Mouse (Mus musculus) kidney, embryonic 14.5 days (tissue): ENCODE measurements around the gene Dsel. TPM values are rescaled to one million over a fixed set of nuclear protein-coding genes. Genes with fewer than 3 reads are reported as not detected.

Experiments
- ATAC-seq: fragments of 200-750 bp; cut with Nextera tagmentation; 2 replicates; pipeline ENCODE4 v1.8.0; 2017; ENCODE audit warnings: moderate number of reproducible peaks, mild to moderate bottlenecking, moderate TSS enrichment, moderate library complexity; ENCODE audit not compliant: low FRiP score, low TSS enrichment
- H3K27ac ChIP-seq: fragments of 300-500 bp; sonication (generic); 2 replicates; pipeline ENCODE4 v1.5.1; 2014; ENCODE audit warnings: low read depth, mild to moderate bottlenecking, low read length, moderate library complexity, mixed read lengths
- H3K27me3 ChIP-seq: fragments of 300-500 bp; sonication (generic); 2 replicates; pipeline ENCODE4 v1.6.1; 2014; ENCODE audit warnings: mild to moderate bottlenecking, low read length; ENCODE audit not compliant: control insufficient read depth, insufficient read depth
- H3K36me3 ChIP-seq: fragments of 300-500 bp; sonication (generic); 2 replicates; pipeline ENCODE4 v1.6.1; 2014; ENCODE audit warnings: low read length, mixed read lengths; ENCODE audit not compliant: control insufficient read depth, insufficient read depth
- H3K4me1 ChIP-seq: fragments of 300-500 bp; sonication (generic); 2 replicates; pipeline ENCODE4 v1.6.1; 2014; ENCODE audit warnings: low read length, mixed read lengths; ENCODE audit not compliant: control insufficient read depth, insufficient read depth
- H3K4me2 ChIP-seq: fragments of 300-500 bp; sonication (generic); replicated peaks from 2 replicates; pipeline ENCODE4 v1.6.1; 2014; ENCODE audit warnings: low read depth, mild to moderate bottlenecking, low read length
- H3K4me3 ChIP-seq: fragments of 300-500 bp; sonication (generic); 2 replicates; pipeline ENCODE4 v1.5.1; 2014; ENCODE audit warnings: mild to moderate bottlenecking, low read length
- H3K9ac ChIP-seq: fragments of 300-500 bp; sonication (generic); 2 replicates; pipeline ENCODE4 v1.6.1; 2014; ENCODE audit warnings: low read depth, mild to moderate bottlenecking, low read length, moderate library complexity
- H3K9me3 ChIP-seq: fragments of 300-500 bp; sonication (generic); 2 replicates; pipeline ENCODE4 v1.6.1; 2016; ENCODE audit warnings: low read length; ENCODE audit not compliant: control insufficient read depth
- WGBS: fragments of 180-500 bp; shearing (Covaris S2); extraction: QIAGEN DNeasy Blood & Tissue Kit; methylation state at CpG from one replicate; pipeline ENCODE4 v1.1.7; 2014; 5-methylcytosine and 5-hydroxymethylcytosine counted together
- polyA plus RNA-seq: library from polyadenylated mRNA; unstranded; fragments of >200 nt; fragmentation: Nextera tagmentation; extraction: Ambion mirVana; gene quantifications from 2 replicates; pipeline ENCODE4 v1.2.1, GENCODE M21; 2014

The Dsel gene
- 6.5 and 12.0 TPM in 2 replicates for polyA plus RNA-seq

DNA sequence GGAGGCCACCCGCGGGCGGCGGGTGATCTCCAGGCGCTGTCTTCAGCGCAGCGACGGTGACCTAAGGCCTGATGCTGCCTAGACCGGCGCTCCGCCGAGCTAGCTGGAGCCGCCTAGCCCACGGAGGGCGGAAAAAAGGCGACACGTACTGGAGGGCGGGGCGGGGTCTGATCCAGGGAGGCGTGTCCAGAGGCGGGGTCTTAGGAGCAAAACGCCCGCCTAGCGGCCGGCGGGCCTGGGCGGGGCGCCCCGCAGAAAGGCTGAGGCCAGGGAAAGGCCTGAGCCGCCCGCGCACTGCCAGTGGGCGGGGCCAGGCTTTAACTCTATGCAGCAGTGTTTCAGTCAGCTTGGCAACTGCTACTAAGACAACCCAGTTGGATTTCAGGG lies at the start of gene Dsel:
Dsel (minus strand) TSS at position 140 of the 387 bp plus-strand sequence.
- H3K4me2 ChIP-seq, result peak within 1 kb of the TSS; percentile 71
- H3K4me1 ChIP-seq, result 0 out of 2 replicates have a peak, but pooled peaks cover 4% of the 10 kb centered on the region
- WGBS, result under 1% methylated on average over 32 of the region's 33 CpGs
- H3K27ac ChIP-seq, result peak within 1 kb of the TSS; percentile 92
- no peaks in the 10 kb centered on the region; the same call in 1 of the 2 replicates for H3K36me3 ChIP-seq
- H3K9me3 ChIP-seq, result no peaks in the 10 kb centered on the region
- H3K27me3 ChIP-seq, result no peaks in the 10 kb centered on the region
- peak within 1 kb of the TSS; percentile 85 for H3K9ac ChIP-seq
- H3K4me3 ChIP-seq, result peak within 1 kb of the TSS; percentile 75
- ATAC-seq, result peak; percentile 99

DNA sequence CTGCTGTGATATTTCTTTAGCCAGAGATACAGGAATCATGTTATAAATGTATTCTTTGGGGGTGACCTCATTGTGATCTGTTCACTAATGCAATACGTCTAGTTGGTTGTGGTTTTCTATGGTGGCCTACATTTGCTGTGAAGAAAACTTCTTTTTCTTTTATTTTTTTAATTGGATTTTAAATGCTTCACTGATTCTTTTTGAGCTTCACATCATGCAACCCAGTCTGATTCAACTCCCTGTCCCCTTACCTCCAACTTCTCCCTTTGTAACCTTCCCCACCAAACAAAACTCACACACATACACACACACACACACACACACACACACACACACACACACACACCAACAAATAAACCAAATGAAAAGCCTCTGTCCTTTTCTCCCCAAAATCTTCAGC lies 46.7 kb upstream of the Dsel start:
- H3K4me3 ChIP-seq, result no peak overlapping the region
- no peaks in the 10 kb centered on the region for H3K27me3 ChIP-seq
- no peak overlapping the region for H3K27ac ChIP-seq
- H3K9me3 ChIP-seq, result no peaks in the 10 kb centered on the region
- 81% methylated on average over 1 of the region's 1 CpGs for WGBS
- no peak overlapping the region for H3K9ac ChIP-seq
- H3K4me1 ChIP-seq, result no peaks in the 10 kb centered on the region
- no peak overlapping the region for H3K4me2 ChIP-seq
- no peaks in the 10 kb centered on the region for H3K36me3 ChIP-seq
- no peak for ATAC-seq

GRCm38 (mm10) chr1:111883336-111883735 lies 18.6 kb upstream of the Dsel start:
- H3K4me3 ChIP-seq, result no peak overlapping the region
- 90% methylated on average over 3 of the region's 3 CpGs for WGBS
- no peak overlapping the region for H3K4me2 ChIP-seq
- no peaks in the 10 kb centered on the region for H3K9me3 ChIP-seq
- H3K27ac ChIP-seq, result no peak overlapping the region
- H3K36me3 ChIP-seq, result no peaks in the 10 kb centered on the region
- no peaks in the 10 kb centered on the region for H3K27me3 ChIP-seq
- H3K9ac ChIP-seq, result no peak overlapping the region
- ATAC-seq, result no peak
- H3K4me1 ChIP-seq, result no peaks in the 10 kb centered on the region

DNA sequence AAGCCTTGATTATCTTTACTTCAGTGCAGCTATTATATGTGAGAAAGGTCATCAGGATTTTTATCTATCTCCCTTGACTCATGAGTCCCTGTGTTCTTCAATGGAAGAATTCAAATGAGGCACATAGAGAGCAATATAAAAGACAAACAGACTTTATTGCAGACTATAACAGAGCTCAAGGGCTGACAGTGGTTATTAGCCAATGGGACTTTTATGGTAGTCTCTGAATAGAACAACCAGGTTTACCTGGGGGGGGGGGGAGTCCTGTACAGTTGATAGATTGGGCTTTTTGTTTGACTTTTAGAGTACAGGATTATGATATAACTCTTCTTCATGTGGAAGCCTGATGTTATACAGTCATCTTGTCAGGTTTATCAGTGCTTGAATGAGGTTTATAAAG lies 11.1 kb upstream of the Dsel start:
- no peak for ATAC-seq

GRCm38 (mm10) chr1:111873196-111873595 lies 8.5 kb upstream of the Dsel start:
- no peaks in the 10 kb centered on the region for H3K27me3 ChIP-seq
- no peak for ATAC-seq
- H3K4me1 ChIP-seq, result no peaks in the 10 kb centered on the region
- H3K9me3 ChIP-seq, result no peaks in the 10 kb centered on the region
- no peak overlapping the region for H3K4me2 ChIP-seq
- H3K27ac ChIP-seq, result no peak overlapping the region
- H3K36me3 ChIP-seq, result no peaks in the 10 kb centered on the region
- no peak overlapping the region for H3K9ac ChIP-seq
- H3K4me3 ChIP-seq, result no peak overlapping the region

More for the DNA sequence above, 11.1 kb upstream of the Dsel start:
- Histone ChIP-seq H3K4me3 (no peak overlapping the region), H3K9me3 (no peaks in the 10 kb centered on the region), H3K27me3 (no peaks in the 10 kb centered on the region), H3K4me2 (no peak overlapping the region), H3K4me1 (no peaks in the 10 kb centered on the region), H3K36me3 (no peaks in the 10 kb centered on the region), H3K9ac (no peak overlapping the region), H3K27ac (no peak overlapping the region)

GRCm38 (mm10) chr1:111865467-111865866 lies 749 bp upstream of the Dsel start:
- Histone ChIP-seq H3K9ac (no peak overlapping the region), H3K9me3 (no peaks in the 10 kb centered on the region), H3K4me3 (no peak overlapping the region), H3K27me3 (no peaks in the 10 kb centered on the region), H3K4me1 (0 out of 2 replicates have a peak, but pooled peaks cover 4% of the 10 kb centered on the region), H3K27ac (no peak overlapping the region), H3K4me2 (peak overlapping the region; percentile 71; the same call in 1 of the 2 replicates), H3K36me3 (no peaks in the 10 kb centered on the region; the same call in 1 of the 2 replicates)
- ATAC-seq, result no peak
- 51% methylated on average over 2 of the region's 2 CpGs for WGBS

GRCm38 (mm10) chr1:111864063-111864778 lies 497 bp downstream of the Dsel start:
- Histone ChIP-seq H3K4me2 (peak overlapping the region; percentile 71), H3K27ac (peak overlapping the region; percentile 92)
- under 1% methylated on average over 40 of the region's 41 CpGs for WGBS

DNA sequence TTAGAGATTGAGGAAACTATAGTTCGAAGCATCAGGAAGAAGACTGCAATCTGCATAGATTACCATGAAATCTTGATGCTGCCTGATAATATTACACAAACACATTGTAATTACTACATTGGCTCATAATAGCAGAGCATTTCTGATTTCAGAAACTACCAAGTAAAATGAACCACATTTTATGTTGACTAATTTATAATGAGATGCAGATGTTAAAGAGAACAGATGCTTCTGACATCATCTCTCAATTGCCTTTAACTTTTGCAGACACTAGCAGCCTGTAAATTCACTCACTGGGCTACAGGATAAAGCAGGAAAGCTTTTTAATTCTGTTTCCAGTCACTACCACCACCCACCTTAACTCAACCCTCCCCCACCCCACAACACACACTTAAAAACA lies 6.9 kb downstream of the Dsel start:
- no peaks in the 10 kb centered on the region for H3K4me1 ChIP-seq
- no peaks in the 10 kb centered on the region for H3K27me3 ChIP-seq
- no peak overlapping the region for H3K27ac ChIP-seq
- no peaks in the 10 kb centered on the region; the same call in 1 of the 2 replicates for H3K36me3 ChIP-seq
- no peak overlapping the region for H3K9ac ChIP-seq
- ATAC-seq, result no peak
- 79% methylated on average over 1 of the region's 1 CpGs for WGBS
- H3K9me3 ChIP-seq, result no peaks in the 10 kb centered on the region
- no peak overlapping the region for H3K4me2 ChIP-seq
- H3K4me3 ChIP-seq, result no peak overlapping the region

More at GRCm38 (mm10) chr1:111864063-111864778, 497 bp downstream of the Dsel start:
- H3K4me3 ChIP-seq, result peak overlapping the region; percentile 75
- 0 out of 2 replicates have a peak, but pooled peaks cover 4% of the 10 kb centered on the region for H3K4me1 ChIP-seq
- H3K9me3 ChIP-seq, result no peaks in the 10 kb centered on the region
- peak overlapping the region; percentile 85 for H3K9ac ChIP-seq
- peak; percentile 90 for ATAC-seq
- no peaks in the 10 kb centered on the region; the same call in 1 of the 2 replicates for H3K36me3 ChIP-seq
- no peaks in the 10 kb centered on the region for H3K27me3 ChIP-seq

DNA sequence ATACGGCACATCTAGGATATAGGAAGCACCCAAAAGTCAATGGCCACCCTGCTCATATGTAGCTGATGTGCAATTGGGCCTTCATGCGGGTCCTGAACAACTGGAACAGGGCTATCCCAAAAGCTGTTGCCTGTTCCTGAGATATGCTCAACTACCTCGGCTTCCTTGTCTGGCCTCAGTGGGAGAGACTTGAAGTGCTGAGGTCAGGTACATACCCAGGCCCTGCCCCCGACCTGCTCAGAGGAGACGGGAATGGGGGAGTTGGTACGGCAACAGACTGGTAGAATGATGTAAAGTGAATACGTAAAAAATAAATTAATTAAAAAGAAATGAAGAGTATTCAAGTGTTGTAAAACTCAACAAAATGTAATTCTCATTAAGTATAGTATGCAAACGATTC lies 12.3 kb downstream of the Dsel start:
- Histone ChIP-seq H3K4me1 (no peaks in the 10 kb centered on the region), H3K4me2 (no peak overlapping the region), H3K27ac (no peak overlapping the region), H3K4me3 (no peak overlapping the region), H3K27me3 (no peaks in the 10 kb centered on the region), H3K36me3 (no peaks in the 10 kb centered on the region), H3K9ac (no peak overlapping the region), H3K9me3 (no peaks in the 10 kb centered on the region)
- 90% methylated on average over 8 of the region's 8 CpGs for WGBS
- ATAC-seq, result no peak
